Mouse (Mus musculus): Measurements from ENCODE around the gene Dnmt3a.

The Dnmt3a gene

GRCm38 (mm10) chr12:3886601-3887000, 80.8 kb downstream of the Dnmt3a start:
- no peak for DNase-seq

- DNase-seq: peak; percentile 42 to 65
These were observed 81.9 kb downstream of the Dnmt3a start for GRCm38 (mm10) chr12:3887515-3888325.

DNA sequence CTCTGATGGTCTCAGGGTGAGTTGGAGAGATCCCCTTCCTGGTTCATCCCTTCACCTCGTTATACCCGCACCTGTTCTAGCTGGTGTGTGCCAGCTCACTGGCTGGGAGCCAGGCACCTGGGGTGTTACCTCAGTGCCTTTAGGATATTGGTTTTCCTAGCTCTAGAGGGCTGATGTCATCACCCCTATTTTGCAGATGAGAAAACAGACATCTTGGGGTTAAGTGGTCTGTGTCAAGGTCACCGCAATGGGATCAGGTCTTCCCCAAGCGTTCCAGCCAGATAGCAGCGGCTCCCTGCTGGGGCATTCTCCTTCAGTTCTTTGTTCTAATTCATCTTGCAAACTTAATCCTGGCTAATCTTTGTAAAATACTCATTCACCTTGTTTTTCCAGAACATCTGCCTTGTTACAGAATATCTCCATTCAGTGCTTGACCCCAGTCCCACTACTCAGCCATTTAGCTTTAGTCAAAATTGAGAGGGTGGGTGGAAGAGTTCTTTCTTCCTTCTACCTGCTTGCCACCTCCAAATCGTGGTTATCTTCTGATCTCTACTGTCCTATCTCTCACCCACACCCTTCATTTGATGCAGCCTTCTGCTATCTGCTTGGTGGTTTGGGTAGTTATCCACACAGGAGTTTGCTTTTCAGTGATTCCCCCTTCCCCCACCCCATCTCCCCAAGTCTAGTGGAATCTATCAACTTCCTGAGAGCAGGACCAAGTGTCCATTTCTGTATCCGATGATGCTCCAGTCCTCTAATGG, 84.2 kb downstream of the Dnmt3a start:
- no peak for DNase-seq

GRCm38 (mm10) chr12:3890753-3891751, 85.2 kb downstream of the Dnmt3a start:
- DNase-seq: peak; percentile 77 to 87

DNA sequence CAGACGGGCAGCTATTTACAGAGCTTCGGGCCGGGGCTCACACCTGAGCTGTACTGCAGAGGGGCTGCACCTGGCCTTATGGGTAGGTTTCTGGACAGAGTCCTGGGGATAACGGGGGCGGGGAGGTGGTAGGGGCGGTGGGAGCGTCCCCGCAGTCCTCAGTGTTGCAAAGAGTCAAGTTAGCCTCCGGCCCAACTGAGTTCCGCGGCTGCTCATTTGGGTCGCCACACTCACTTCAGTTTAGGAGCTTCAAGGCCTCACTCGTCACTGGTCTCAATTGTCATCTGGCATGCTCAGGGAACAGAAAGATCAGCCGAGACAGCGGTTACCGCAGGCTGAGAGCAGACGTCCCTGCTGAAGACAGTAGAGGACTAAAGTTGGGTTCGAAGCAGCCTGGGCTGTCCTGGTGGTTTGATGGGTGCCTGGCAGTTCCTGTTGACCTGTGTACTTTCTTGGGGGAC, 86.0 kb downstream of the Dnmt3a start:
- peak in 1 of 2 experiments; percentile 64 for DNase-seq

GRCm38 (mm10) chr12:3892240-3893059, 86.6 kb downstream of the Dnmt3a start:
- DNase-seq: peak; percentile 41 to 57

- DNase-seq: no peak
These were observed 87.5 kb downstream of the Dnmt3a start for GRCm38 (mm10) chr12:3893335-3893734.

GRCm38 (mm10) chr12:3894525-3894924, 88.7 kb downstream of the Dnmt3a start:
- DNase-seq: no peak

DNA sequence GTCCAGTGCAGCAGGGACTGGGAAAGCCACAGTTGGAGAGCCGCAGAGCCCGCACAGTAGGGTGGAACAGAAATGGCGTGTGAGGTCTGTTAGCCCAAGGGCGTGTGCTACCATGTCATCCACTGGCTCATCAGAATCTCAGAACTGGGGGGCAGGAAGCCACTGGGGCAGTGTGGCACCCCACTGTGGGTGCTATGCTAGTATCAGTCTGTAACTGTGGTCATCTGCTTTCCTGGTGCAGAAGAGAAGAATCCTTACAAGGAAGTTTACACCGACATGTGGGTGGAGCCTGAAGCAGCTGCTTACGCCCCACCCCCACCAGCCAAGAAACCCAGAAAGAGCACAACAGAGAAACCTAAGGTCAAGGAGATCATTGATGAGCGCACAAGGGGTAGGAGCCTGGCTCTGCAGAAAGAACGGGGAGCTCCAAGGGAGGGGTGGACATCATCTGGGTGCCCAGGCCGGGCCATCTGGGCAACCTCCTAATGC, 91.3 kb downstream of the Dnmt3a start:
- no peak for DNase-seq

DNA sequence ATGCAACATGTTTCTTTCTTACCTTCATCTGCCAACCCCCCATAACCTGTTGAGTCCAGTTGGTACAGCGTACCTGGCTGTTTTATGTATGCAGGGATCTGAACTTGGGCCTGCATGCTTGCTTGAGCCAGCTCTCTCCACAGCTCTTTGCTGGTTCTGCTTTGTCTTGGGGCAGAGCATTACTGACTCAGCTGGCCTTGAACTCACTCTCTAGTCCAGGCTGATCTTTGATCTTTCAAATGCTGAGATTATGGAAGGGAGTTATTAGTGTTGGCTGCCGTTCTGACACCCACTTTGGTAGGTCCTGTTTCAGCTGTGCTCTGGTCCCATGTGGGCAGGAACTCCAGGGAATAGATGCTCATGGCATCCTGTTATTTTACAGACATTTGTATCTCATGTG, 93.0 kb downstream of the Dnmt3a start:
- DNase-seq: no peak

GRCm38 (mm10) chr12:3905436-3905835, 99.6 kb downstream of the Dnmt3a start:
- no peak for DNase-seq

GRCm38 (mm10) chr12:3906308-3906707, 100.5 kb downstream of the Dnmt3a start:
- no peak for DNase-seq

- DNase-seq: no peak
These were observed 101.2 kb downstream of the Dnmt3a start for GRCm38 (mm10) chr12:3907008-3907407.

DNA sequence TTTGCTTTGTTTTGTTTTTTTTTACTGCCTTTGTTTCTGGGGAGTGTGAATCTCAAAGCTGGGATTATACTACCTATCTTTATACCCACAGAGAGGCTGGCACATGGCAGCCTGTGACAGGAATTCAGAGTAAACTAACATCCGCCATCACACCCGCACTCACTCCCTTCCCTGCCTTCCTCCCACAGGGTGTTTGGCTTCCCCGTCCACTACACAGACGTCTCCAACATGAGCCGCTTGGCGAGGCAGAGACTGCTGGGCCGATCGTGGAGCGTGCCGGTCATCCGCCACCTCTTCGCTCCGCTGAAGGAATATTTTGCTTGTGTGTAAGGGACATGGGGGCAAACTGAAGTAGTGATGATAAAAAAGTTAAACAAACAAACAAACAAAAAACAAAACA, 101.6 kb downstream of the Dnmt3a start:
- peak in 1 of 2 experiments; percentile 42 for DNase-seq

DNA sequence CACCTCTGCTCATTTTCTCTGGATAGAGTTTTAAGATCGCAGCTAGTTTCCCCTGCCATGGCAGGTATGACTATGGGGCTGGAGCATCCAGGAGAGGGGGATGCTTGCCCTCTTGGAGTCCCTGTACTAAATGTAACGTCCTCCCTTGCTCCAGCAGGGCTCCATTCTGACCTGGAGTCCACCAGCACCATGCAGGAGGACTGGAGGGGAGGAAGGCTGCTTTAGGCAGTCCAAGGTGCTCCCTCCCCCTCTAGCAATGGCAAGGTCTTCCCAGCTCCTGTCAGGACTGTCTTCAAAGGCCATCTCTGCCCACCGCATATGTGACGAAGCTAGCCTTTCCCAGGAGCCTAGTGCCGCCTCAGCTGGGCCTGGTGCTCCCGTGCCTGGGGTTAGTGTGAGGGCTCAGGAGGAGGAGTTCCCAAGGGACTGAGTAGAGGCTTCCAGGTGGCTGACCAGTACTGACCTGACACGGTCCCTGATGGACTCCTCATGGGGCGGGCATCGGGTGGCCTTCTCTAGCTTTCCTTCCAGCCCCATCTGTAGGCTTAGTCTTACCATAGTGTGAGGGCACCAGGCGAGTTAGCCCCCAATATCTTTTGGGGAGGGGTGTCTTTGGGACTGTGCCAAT, 104.8 kb downstream of the Dnmt3a start:
- DNase-seq: no peak

DNA sequence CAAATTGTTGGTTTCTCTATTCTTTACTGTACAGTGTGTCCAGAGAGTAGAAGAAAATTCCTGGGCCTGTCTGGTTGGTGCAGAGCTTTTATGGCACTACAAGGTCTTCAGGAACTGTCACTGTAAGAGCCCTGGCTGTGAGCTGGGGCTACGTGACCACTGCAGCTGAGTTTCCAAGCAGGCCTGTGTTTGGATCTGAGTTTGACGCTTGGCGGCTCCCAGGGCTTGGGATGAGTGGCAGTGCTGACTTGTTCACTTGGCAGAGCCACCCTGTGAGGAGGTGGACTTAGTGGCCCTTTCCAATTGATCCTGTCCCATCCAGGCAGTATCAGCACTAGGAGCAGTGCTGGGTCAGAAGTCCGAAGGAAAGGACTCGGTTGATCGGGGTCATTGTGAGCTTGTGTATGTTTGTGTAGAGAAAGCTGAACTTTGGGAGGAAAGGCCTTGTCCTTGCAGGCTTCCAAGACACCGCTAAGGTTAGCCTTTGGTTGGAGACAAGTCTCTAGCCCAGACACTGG, 106.1 kb downstream of the Dnmt3a start:
- no peak for DNase-seq

DNA sequence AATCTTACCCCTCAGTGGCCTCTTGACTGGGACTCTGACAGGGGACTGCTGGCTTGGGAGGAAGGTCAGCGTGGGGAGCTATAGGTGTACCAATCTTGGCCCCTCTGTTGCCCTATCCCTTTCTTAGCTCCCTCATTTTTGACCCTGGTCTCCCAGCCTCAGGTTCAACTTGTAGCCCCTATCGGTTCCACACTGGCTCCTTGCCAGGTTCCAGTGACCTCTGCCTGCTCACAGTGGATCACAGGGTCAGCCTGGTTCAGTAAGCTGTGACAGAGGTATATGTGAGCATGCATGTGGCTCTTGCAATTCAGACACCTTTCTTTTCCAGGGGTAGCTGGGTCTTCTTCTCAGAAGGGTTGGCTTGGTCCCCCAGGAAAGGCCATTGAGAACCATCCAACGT, 110.0 kb downstream of the Dnmt3a start:
- peak in 1 of 2 experiments; percentile 45 for DNase-seq

DNA sequence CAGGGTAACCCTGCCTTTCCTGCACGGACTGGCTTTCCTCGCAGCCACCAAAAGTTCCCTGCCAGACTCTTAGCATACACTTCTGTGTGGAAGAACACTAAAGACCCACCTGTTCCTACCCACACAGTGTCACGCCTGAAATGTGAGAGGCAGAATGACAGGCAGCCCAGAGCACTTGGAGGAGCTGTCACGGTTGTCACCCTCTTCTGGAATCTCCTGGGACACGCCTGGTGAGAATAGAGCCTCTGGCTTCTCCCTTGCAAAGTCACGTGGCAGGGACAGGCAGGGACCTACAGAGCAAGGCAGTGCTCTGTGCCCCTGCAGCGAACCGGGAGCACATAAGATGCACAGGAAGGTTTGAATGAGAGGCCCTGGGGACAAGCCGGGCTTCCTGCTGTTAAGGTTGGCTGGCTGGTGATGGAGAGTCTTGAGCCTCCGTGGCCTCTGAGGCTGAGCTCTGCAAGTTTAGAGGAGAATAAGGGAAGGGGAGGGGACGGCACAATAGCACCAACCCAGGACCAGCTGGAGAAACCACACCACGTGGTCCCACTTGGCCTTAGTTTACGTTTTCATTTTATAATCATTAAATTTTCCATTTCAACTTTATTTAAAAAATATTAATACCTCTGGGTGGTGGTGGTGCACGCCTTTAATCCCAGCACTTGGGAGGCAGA, 112.0 kb downstream of the Dnmt3a start:
- no peak for DNase-seq

DNA sequence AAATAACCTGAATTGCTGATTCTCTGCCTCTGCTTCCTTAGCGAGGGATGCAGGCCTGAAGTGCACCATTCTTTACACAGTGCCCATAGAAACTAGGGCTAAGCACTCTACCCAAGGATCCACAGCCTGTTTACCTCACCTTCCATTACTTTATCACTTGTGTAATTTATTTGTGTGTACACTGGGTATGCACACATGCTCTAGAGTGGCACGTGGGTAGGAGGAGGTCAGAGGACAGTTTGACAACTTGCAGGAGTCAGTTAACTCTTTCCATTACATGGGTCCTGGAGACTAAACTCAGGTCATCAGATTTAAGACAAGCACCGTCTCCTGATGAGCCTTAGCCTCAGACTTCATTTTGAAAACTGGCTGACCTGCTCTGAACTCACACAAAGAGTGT, 112.8 kb downstream of the Dnmt3a start:
- DNase-seq: no peak

GRCm38 (mm10) chr12:3919423-3919822, 113.6 kb downstream of the Dnmt3a start:
- no peak for DNase-seq

Measured in kidney, postnatal 4 days (tissue).